Mouse (Mus musculus): ENCODE results near the gene Rhbdl1. TPM values are rescaled to one million over a fixed set of nuclear protein-coding genes. Genes with fewer than 3 reads are reported as not detected.
"Not testable (repeated sequence)": the region's sequence is repeated elsewhere in the genome, so short reads cannot be mapped to it uniquely, and the experiment has no call there.

The Rhbdl1 gene
- polyA plus RNA-seq, 1 experiment from 2014 or later = 57.8 TPM

GRCm38 (mm10) chr17:25877741-25878610 lies 40.9 kb upstream of the Rhbdl1 start:
- no peak overlapping the region for H3K4me3 ChIP-seq
- WGBS = 91% methylated on average over 32 of the region's 32 CpGs
- no peaks in the 10 kb centered on the region for H3K9me3 ChIP-seq
- H3K4me1 ChIP-seq = peaks cover 44% of the 10 kb centered on the region
- no peak overlapping the region for H3K27ac ChIP-seq
- no peaks in the 10 kb centered on the region for H3K27me3 ChIP-seq (replicated peaks)
- 0 out of 2 replicates have a peak, but pooled peaks cover 7% of the 10 kb centered on the region for H3K36me3 ChIP-seq (replicated peaks)
- ATAC-seq (replicated peaks) = no peak
- H3K4me2 ChIP-seq = no peak overlapping the region
- H3K9ac ChIP-seq = no peak overlapping the region; the same call in 1 of the 2 replicates

GRCm38 (mm10) chr17:25877025-25877424 lies 39.9 kb upstream of the Rhbdl1 start:
- ATAC-seq (replicated peaks) = no peak
- H3K4me2 ChIP-seq = peak overlapping the region; percentile 95
- H3K9me3 ChIP-seq = no peaks in the 10 kb centered on the region

GRCm38 (mm10) chr17:25876347-25876915 lies 39.3 kb upstream of the Rhbdl1 start:
- H3K27me3 ChIP-seq (replicated peaks) = no peaks in the 10 kb centered on the region
- peak overlapping the region; percentile 99 for H3K27ac ChIP-seq
- H3K4me3 ChIP-seq = peak overlapping the region; percentile 92
- ATAC-seq (replicated peaks) = no peak
- H3K9me3 ChIP-seq = no peaks in the 10 kb centered on the region
- H3K9ac ChIP-seq = peak overlapping the region; percentile 99
- H3K4me2 ChIP-seq = peak overlapping the region; percentile 95
- H3K36me3 ChIP-seq (replicated peaks) = 0 out of 2 replicates have a peak, but pooled peaks cover 7% of the 10 kb centered on the region
- 57% methylated on average over 10 of the region's 10 CpGs for WGBS
- H3K4me1 ChIP-seq = peaks cover 32% of the 10 kb centered on the region

More at GRCm38 (mm10) chr17:25877025-25877424, 39.9 kb upstream of the Rhbdl1 start:
- Histone ChIP-seq H3K27ac (no peak overlapping the region), H3K4me3 (no peak overlapping the region), H3K9ac (no peak overlapping the region), H3K4me1 (peaks cover 36% of the 10 kb centered on the region), H3K27me3 (replicated peaks) (no peaks in the 10 kb centered on the region), H3K36me3 (replicated peaks) (0 out of 2 replicates have a peak, but pooled peaks cover 7% of the 10 kb centered on the region)
- WGBS = 94% methylated on average over 3 of the region's 3 CpGs

- H3K4me1 ChIP-seq = peaks cover 24% of the 10 kb centered on the region
- no peaks in the 10 kb centered on the region for H3K9me3 ChIP-seq
- H3K27ac ChIP-seq = peak overlapping the region; percentile 99
- ATAC-seq (replicated peaks) = peak; percentile 93
- H3K4me3 ChIP-seq = peak overlapping the region; percentile 92
- H3K27me3 ChIP-seq (replicated peaks) = no peaks in the 10 kb centered on the region
- H3K36me3 ChIP-seq (replicated peaks) = 0 out of 2 replicates have a peak, but pooled peaks cover 7% of the 10 kb centered on the region
- peak overlapping the region; percentile 95 for H3K4me2 ChIP-seq
- peak overlapping the region; percentile 99 for H3K9ac ChIP-seq
- 1% methylated on average over 59 of the region's 59 CpGs for WGBS
Measured at GRCm38 (mm10) chr17:25875171-25876136, 38.4 kb upstream of the Rhbdl1 start.

GRCm38 (mm10) chr17:25874721-25875170 lies 37.7 kb upstream of the Rhbdl1 start, which contains the start of gene Mettl26:
Gene Mettl26 (plus strand): TSS chr17:25875074.
- WGBS = under 1% methylated on average over 25 of the region's 25 CpGs
- ATAC-seq (replicated peaks) = peak; percentile 73
- Histone ChIP-seq H3K27ac (peak within 1 kb of the TSS; percentile 99), H3K4me2 (peak within 1 kb of the TSS; percentile 95), H3K9ac (peak within 1 kb of the TSS; percentile 99), H3K4me3 (peak within 1 kb of the TSS; percentile 92), H3K36me3 (replicated peaks) (0 out of 2 replicates have a peak, but pooled peaks cover 7% of the 10 kb centered on the region), H3K4me1 (peaks cover 20% of the 10 kb centered on the region), H3K9me3 (no peaks in the 10 kb centered on the region), H3K27me3 (replicated peaks) (no peaks in the 10 kb centered on the region)

- H3K4me1 ChIP-seq = peaks cover 20% of the 10 kb centered on the region
- peak overlapping the region; percentile 99 for H3K27ac ChIP-seq
- H3K4me3 ChIP-seq = peak overlapping the region; percentile 92
- 0 out of 2 replicates have a peak, but pooled peaks cover 3% of the 10 kb centered on the region for H3K36me3 ChIP-seq (replicated peaks)
- 7% methylated on average over 14 of the region's 14 CpGs for WGBS
- peak overlapping the region; percentile 95 for H3K4me2 ChIP-seq
- H3K9me3 ChIP-seq = no peaks in the 10 kb centered on the region
- peak; percentile 11; the same call in 1 of the 2 replicates for ATAC-seq (replicated peaks)
- H3K27me3 ChIP-seq (replicated peaks) = no peaks in the 10 kb centered on the region
- peak overlapping the region; percentile 75 for H3K9ac ChIP-seq
Measured at GRCm38 (mm10) chr17:25874148-25874720, 37.1 kb upstream of the Rhbdl1 start.

GRCm38 (mm10) chr17:25873405-25874147 lies 36.5 kb upstream of the Rhbdl1 start:
- H3K4me1 ChIP-seq = peaks cover 26% of the 10 kb centered on the region
- peak overlapping the region; percentile 95 for H3K4me2 ChIP-seq
- ATAC-seq (replicated peaks) = no peak
- H3K36me3 ChIP-seq (replicated peaks) = 0 out of 2 replicates have a peak, but pooled peaks cover 3% of the 10 kb centered on the region
- no peaks in the 10 kb centered on the region for H3K9me3 ChIP-seq
- peak overlapping the region; percentile 99 for H3K27ac ChIP-seq
- H3K4me3 ChIP-seq = peak overlapping the region; percentile 92
- H3K9ac ChIP-seq = peak overlapping the region; percentile 75
- WGBS = 80% methylated on average over 11 of the region's 11 CpGs
- H3K27me3 ChIP-seq (replicated peaks) = no peaks in the 10 kb centered on the region

- WGBS = 84% methylated on average over 3 of the region's 3 CpGs
- Histone ChIP-seq H3K27me3 (replicated peaks) (no peaks in the 10 kb centered on the region), H3K9ac (no peak overlapping the region), H3K36me3 (replicated peaks) (no peaks in the 10 kb centered on the region), H3K4me1 (peaks cover 31% of the 10 kb centered on the region), H3K4me2 (no peak overlapping the region), H3K9me3 (no peaks in the 10 kb centered on the region), H3K27ac (no peak overlapping the region), H3K4me3 (no peak overlapping the region)
- no peak for ATAC-seq (replicated peaks)
Measured at GRCm38 (mm10) chr17:25872676-25873075, 35.6 kb upstream of the Rhbdl1 start.

GRCm38 (mm10) chr17:25871566-25871965 lies 34.5 kb upstream of the Rhbdl1 start:
- not testable (repeated sequence) for H3K36me3 ChIP-seq (replicated peaks); ATAC-seq (replicated peaks); H3K27ac ChIP-seq; H3K9me3 ChIP-seq; H3K4me3 ChIP-seq; H3K4me2 ChIP-seq; H3K27me3 ChIP-seq (replicated peaks); H3K9ac ChIP-seq
- peaks cover 29% of the 10 kb centered on the region for H3K4me1 ChIP-seq

- Histone ChIP-seq H3K4me3 (no peak overlapping the region), H3K4me1 (peaks cover 21% of the 10 kb centered on the region), H3K27ac (no peak overlapping the region), H3K36me3 (replicated peaks) (no peaks in the 10 kb centered on the region), H3K27me3 (replicated peaks) (no peaks in the 10 kb centered on the region), H3K4me2 (no peak overlapping the region), H3K9me3 (no peaks in the 10 kb centered on the region), H3K9ac (no peak overlapping the region)
- WGBS = 87% methylated on average over 2 of the region's 2 CpGs
- ATAC-seq (replicated peaks) = no peak
Measured at GRCm38 (mm10) chr17:25869954-25870353, 32.9 kb upstream of the Rhbdl1 start.

GRCm38 (mm10) chr17:25869498-25869897 lies 32.4 kb upstream of the Rhbdl1 start:
- no peak for ATAC-seq (replicated peaks)
- Histone ChIP-seq H3K4me2 (no peak overlapping the region), H3K27me3 (replicated peaks) (no peaks in the 10 kb centered on the region), H3K4me1 (peaks cover 21% of the 10 kb centered on the region), H3K9ac (no peak overlapping the region), H3K27ac (no peak overlapping the region), H3K4me3 (no peak overlapping the region), H3K9me3 (no peaks in the 10 kb centered on the region), H3K36me3 (replicated peaks) (no peaks in the 10 kb centered on the region)
- WGBS = 83% methylated on average over 8 of the region's 8 CpGs
